Mouse (Mus musculus) fat pad, adult 2 months (tissue): ENCODE measurements around the gene Gm13271.
"Not testable (repeated sequence)": the region's sequence is repeated elsewhere in the genome, so short reads cannot be mapped to it uniquely, and the experiment has no call there.

Source experiments
- DNase-seq: peaks from one replicate; pipeline ENCODE4 v3.0.0-alpha.2; 2011; ENCODE audit warnings: low read depth, low spot score; ENCODE audit errors: extremely low read depth

Gene Gm13271

GRCm38 (mm10) chr4:88759610-88760268 is 5.1 kb downstream of the Gm13271 start, which contains the start of gene Gm13283:
Gm13283 (plus strand) TSS chr4:88760119.
- DNase-seq: not testable (repeated sequence)

- not testable (repeated sequence) for DNase-seq
These were observed 5.8 kb downstream of the Gm13271 start for GRCm38 (mm10) chr4:88760431-88760830.

GRCm38 (mm10) chr4:88761776-88762175 is 7.1 kb downstream of the Gm13271 start:
- not testable (repeated sequence) for DNase-seq

- not testable (repeated sequence) for DNase-seq
These were observed 7.7 kb downstream of the Gm13271 start for GRCm38 (mm10) chr4:88762341-88762740.

GRCm38 (mm10) chr4:88763384-88764018 is 8.8 kb downstream of the Gm13271 start:
- DNase-seq: not testable (repeated sequence)

- DNase-seq: not testable (repeated sequence)
These were observed 18.9 kb downstream of the Gm13271 start, which contains the start of gene Gm13290 for GRCm38 (mm10) chr4:88773534-88773933. Gm13290 (plus strand) TSS chr4:88773834.

- DNase-seq: not testable (repeated sequence)
These were observed 22.0 kb downstream of the Gm13271 start, which contains the start of gene Gm13289 for GRCm38 (mm10) chr4:88776622-88777021. Gm13289 (plus strand) TSS chr4:88776922.

- DNase-seq: not testable (repeated sequence)
These were observed 24.9 kb downstream of the Gm13271 start, which contains the start of gene Gm13272 for GRCm38 (mm10) chr4:88779550-88779949. Gm13272 (plus strand) TSS chr4:88779850.

- DNase-seq: not testable (repeated sequence)
These were observed 25.7 kb downstream of the Gm13271 start for GRCm38 (mm10) chr4:88780320-88780719.

GRCm38 (mm10) chr4:88781831-88782230 is 27.2 kb downstream of the Gm13271 start, which contains the start of gene Ifnz:
Ifnz (plus strand) TSS chr4:88782131.
- DNase-seq: not testable (repeated sequence)

- DNase-seq: not testable (repeated sequence)
These were observed 27.7 kb downstream of the Gm13271 start for GRCm38 (mm10) chr4:88782335-88782734.

GRCm38 (mm10) chr4:88785409-88785808 is 30.7 kb downstream of the Gm13271 start, which contains the start of gene Gm13276:
Gm13276 (plus strand) TSS chr4:88785709.
- not testable (repeated sequence) for DNase-seq

GRCm38 (mm10) chr4:88788402-88788801 is 33.7 kb downstream of the Gm13271 start, which contains the start of gene Gm13277:
Gm13277 (plus strand) TSS chr4:88788632.
- DNase-seq: not testable (repeated sequence)

- not testable (repeated sequence) for DNase-seq
These were observed 36.6 kb downstream of the Gm13271 start, which contains the start of gene Gm13278 for GRCm38 (mm10) chr4:88791250-88791649. Gm13278 (plus strand) TSS chr4:88791550.

GRCm38 (mm10) chr4:88793936-88794675 is 39.4 kb downstream of the Gm13271 start, which contains the start of gene Gm13275:
Gm13275 (plus strand) TSS chr4:88794487.
- not testable (repeated sequence) for DNase-seq

GRCm38 (mm10) chr4:88797097-88797496 is 42.4 kb downstream of the Gm13271 start, which contains the start of gene Gm13279:
Gm13279 (plus strand) TSS chr4:88797397.
- not testable (repeated sequence) for DNase-seq

- not testable (repeated sequence) for DNase-seq
These were observed 44.7 kb downstream of the Gm13271 start, which contains the start of gene Gm13285 for GRCm38 (mm10) chr4:88799365-88799764. Gm13285 (plus strand) TSS chr4:88799665.

GRCm38 (mm10) chr4:88802954-88803353 is 48.3 kb downstream of the Gm13271 start, which contains the start of gene Gm13287:
Gm13287 (plus strand) TSS chr4:88803254.
- DNase-seq: not testable (repeated sequence)
